Mouse (Mus musculus) skeletal muscle tissue, adult 2 months (tissue): ENCODE data around the gene Efs.

Source experiments
- DNase-seq: peaks from one replicate; pipeline ENCODE4 v3.0.0-alpha.2; 2012; ENCODE audit warnings: low read depth, low spot score

Efs gene

GRCm38 (mm10) chr14:54924641-54925348, 1.1 kb downstream of the Efs start:
- peak; percentile 77 for DNase-seq

DNA sequence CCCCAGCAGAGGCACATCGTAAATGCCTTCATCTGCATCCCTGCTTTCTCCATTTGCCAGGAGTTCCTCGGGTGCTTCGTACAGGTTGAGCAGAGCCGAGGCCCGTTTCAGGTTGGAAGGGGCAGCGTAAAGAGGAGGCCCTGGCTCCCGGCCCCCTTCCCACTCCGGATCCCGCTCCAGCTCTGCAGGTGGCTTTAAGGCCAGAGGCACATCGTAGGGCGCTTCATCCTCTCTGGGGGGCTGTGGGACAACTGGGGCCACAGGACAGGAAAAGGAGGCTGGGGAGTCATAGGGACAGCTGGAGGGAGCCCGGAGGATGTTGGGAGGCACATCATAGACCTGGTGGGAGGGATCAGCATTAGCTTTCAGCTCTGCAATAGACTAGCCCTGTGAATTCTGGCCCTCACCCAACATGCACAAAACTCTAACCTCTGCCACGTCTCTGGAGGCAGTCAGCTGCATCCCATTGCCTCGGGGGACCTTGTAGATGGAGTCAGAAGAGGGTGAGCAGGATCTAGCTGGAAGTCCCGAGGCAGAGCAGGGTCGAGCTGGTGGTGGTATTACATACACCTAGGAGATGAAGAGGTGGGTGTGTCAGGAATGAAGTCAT, 5.7 kb downstream of the Efs start:
- DNase-seq = no peak

- no peak for DNase-seq
Measured at GRCm38 (mm10) chr14:54913343-54913742, 12.6 kb downstream of the Efs start.

DNA sequence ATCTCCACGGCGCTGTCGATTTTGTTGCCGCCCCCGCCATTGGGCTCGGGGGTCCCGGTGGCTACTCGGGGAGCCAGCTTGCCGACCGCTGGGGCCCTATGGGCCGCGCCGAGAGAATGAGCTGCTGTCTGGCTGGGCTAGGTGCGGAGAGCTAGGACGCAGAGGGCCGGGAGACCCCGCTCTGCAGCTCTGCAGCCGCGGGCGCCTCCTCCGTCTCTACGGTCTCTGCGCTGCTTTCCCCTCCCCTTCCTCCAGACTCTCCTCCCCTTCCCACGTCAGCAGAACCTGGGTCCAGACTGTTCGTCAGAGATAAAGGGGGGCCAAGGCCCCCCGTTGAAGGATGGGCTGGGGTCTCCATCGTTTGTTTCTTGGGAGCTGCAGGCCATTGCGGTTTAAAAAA, 13.0 kb downstream of the Efs start, which contains the start of gene Slc22a17:
Slc22a17 (minus strand) TSS at position 247 of the 400 bp plus-strand sequence.
- DNase-seq = peak; percentile 40

DNA sequence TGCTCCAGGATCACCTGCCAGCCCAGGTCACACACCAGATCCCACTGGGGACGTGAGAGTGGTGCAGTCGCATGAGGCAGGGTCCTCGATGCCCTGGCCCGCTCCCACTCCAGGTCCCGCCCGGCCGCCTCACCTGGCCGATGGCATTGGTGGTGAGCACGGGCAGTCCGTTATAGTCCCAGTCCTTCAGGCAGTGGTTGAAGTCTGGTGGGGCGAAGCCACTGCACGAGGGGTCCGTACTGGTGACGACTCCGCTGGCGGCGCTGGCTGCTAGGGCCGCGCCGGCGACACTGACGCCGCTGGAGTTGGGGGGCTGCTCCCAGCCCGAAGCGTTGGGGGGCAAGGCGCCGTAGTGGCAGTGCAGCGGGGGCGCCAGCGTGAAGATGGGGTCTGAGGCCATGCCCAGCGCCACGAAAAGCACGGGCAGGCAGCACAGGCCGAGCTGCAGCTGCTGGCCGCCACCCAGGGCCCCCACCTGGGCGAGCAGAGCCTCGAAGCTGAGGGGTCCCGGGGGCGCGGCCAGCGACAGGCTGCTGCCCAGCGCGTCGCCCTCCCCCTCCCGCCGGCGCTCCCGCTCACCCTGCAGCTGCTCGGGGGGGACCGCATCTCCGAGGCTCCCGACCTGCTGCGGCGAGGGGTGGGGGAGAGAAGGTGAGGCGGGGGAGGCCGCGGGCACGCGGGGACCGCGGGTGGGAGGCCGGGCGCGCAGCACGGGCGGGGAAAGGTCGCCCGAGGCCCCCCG, 13.6 kb downstream of the Efs start:
- DNase-seq = no peak

- DNase-seq = no peak
Measured at GRCm38 (mm10) chr14:54908682-54909081, 17.2 kb downstream of the Efs start.

GRCm38 (mm10) chr14:54903641-54904040, 22.3 kb downstream of the Efs start:
- DNase-seq = no peak

DNA sequence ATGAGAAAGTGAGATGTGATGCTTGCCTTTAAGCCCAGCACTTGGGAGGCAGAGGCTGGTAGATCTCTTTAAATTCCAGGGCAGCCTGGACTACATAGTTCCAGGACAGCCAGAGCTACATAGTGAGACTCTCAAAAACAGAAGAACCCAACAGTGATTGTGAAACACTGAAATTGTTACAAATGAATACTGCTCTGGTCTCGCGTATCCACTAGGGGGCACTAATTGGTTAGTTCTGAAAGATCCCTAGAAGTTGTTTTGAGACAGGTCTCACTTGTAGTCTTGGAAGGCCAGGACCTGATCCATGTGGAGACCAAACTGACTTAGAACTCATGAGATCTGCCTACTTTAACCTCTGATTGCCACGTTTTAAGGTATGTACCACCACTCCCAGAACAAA, 25.5 kb downstream of the Efs start:
- DNase-seq = peak; percentile 73

DNA sequence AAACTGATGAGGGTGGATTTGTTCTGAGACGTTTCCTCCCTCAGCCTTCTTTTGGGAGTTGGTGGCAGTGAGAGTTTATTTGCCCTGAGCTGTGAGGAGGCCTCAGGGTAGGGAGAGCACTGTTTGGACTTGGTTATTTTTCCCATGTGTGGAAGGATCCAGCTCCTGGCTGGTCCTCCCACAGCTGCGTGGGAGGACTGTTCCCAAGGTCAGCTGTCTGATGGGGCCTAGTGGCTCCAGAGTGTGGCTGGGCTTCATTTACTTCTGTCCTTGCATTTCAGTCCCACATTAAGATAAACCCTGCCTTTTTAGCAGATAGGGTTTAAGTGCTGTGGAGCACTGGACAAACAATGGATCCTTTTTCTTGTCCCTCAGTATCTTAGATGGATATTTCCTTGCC, 28.5 kb downstream of the Efs start:
- no peak for DNase-seq

GRCm38 (mm10) chr14:54894296-54895151, 31.4 kb downstream of the Efs start:
- no peak for DNase-seq

DNA sequence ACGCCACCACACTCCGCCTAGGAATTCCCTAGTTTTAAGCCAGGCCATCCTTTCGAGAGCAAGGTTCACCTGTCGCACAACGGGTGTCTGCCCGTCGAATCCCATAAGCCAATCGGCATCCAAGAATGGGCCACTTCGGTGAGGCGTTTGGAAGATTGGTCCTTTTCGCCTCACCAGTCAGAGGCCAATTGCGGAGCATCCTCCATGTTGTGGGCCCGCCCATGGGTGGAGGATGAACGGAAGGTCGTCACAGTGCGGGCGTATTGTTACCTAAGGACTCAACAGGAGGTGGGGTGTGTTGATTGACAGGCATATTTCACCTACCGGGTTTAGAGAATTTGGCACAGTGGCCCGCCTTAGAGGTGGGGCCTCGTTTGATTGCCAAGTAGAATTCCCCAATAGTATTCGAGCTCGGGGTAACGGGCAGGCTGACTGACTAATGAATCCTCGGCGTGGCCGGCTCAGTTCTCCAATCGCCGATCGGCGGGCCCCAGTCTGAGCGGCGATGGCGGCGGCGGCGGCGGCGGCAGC, 32.2 kb downstream of the Efs start:
- DNase-seq = peak; percentile 99

- no peak for DNase-seq
Measured at GRCm38 (mm10) chr14:54892200-54892599, 33.7 kb downstream of the Efs start, which contains the start of gene Pabpn1. Gene Pabpn1 (plus strand): TSS chr14:54892500.

GRCm38 (mm10) chr14:54885309-54885708, 40.6 kb downstream of the Efs start:
- no peak for DNase-seq

DNA sequence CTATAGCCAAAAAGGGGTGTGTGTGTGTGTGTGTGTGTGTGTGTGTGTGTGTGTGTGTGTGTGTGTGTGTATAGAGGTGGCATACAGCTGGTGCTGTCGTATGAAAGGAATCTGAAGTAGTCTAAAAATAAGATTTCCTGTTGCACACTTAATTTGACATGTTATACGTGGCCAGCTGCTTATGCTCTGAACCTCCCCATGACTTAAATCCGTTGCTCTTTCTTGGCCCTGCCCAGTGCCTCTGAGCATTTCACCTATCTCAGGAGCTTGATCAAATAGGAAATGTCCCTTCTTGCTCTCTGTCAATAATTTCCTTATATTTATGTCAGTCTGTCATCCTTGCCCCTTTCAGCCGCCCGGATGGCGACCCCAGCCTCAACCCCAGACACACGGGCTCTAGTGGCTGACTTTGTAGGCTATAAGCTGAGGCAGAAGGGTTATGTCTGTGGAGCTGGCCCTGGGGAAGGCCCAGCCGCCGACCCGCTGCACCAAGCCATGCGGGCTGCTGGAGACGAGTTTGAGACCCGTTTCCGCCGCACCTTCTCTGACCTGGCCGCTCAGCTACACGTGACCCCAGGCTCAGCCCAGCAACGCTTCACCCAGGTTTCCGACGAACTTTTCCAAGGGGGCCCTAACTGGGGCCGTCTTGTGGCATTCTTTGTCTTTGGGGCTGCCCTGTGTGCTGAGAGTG, 41.8 kb downstream of the Efs start:
- no peak for DNase-seq

DNA sequence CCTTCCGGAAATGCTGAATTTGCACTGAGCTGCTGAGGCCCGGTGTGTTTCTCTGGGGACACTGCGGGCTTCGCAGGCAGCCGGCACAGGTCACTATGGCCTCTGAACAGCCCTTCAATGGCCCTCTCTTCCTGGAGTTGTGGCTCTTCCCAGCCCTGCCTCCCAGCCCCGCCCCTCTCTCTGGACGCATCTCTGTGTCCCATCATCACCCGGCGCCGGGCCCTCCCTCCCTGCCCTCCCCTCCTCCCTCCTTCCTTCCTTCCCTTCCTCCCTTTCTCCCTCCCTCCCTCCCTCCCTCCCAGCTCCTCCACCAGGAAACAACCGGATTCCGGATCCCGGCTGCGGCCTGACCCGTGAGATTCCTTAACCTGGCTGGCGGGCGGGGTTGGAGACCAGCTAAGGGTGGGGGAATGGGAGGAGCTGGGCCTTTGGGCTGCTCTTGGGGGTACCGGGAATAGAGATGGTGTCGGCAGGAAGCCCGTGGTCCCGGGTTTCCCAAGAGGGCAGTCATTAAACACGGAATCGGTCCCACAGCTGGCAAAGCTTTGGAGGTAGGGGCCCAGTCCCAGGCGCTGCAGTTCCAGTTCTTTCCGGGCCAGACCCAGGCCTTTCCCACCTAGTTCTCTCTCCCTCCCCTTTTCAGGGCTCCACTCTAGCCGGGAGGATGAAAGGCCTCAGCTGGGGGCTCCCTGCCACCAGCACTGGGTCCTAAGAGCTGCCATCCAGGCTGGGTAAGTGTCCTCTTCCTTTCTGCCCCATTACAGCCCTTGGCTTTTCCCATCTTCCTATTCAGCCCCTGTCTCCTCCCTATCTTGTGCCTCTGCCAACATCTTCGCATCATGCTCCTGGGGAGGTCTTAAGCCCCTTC, 42.5 kb downstream of the Efs start, which contains the start of the genes Bcl2l2 and Gm20521:
Bcl2l2 (plus strand) TSS at position 224 of the 868 bp plus-strand sequence.
Gm20521 (plus strand) TSS at position 288 of the 868 bp plus-strand sequence.
- peak; percentile 82 for DNase-seq

GRCm38 (mm10) chr14:54877048-54877715, 48.7 kb downstream of the Efs start, which contains the start of gene Ppp1r3e:
Gene Ppp1r3e (minus strand): TSS chr14:54877550.
- DNase-seq = peak; percentile 47

- DNase-seq = peak; percentile 80
Measured at GRCm38 (mm10) chr14:54876539-54877047, 49.3 kb downstream of the Efs start.

- DNase-seq = no peak
Measured at GRCm38 (mm10) chr14:54875844-54876538, 49.9 kb downstream of the Efs start.
